Mouse (Mus musculus): ENCODE measurements around the gene Rraga. TPM values are rescaled to one million over a fixed set of nuclear protein-coding genes. Genes with fewer than 3 reads are reported as not detected.
"Not testable (repeated sequence)": the region's sequence is repeated elsewhere in the genome, so short reads cannot be mapped to it uniquely, and the experiment has no call there.

Rraga gene
- total RNA-seq, 2 experiments from 2014 or later: 8.3 to 19.7 TPM

DNA sequence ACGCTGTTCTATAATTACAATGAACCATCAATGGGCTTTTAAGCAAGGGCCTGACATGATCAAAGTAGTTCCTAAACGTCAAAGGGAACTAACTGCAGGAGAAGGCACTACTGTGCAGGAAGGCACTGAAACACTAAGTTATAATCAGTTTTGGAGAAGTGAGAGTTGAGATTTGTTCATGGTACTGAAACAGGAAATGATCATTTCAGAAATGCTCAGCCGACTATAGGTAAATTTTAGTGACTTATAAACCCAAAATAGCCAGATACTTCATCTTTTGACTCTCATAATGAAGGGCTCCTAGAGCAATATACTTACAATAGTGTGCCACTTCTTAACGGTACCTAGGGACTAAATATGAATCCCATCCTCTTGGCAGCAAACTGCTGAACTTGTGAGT lies 4.6 kb downstream of the Rraga start:
- ATAC-seq (replicated peaks; ENCODE audit: low FRiP score, poor library complexity, severe bottlenecking): no peak

DNA sequence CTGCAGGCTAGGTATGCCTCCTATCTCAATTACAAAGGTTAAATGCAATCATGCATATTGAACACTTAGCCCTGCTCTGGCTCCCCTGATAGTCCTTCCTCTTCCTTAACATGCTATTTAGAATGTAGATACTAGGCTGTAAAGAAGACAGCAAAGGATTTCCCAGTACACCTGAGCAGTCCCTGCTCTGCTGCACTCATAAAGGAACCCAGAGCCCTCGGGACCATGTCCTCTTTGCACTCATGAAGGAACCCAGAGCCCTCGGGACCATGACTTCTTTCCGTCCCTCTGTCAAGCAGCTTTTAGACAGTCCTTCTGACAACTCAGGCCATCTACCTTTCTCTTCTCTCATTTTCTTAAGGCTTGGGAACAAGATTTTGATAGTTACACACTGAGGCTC lies 5.1 kb downstream of the Rraga start:
- ATAC-seq (replicated peaks; ENCODE audit: low FRiP score, poor library complexity, severe bottlenecking): no peak

DNA sequence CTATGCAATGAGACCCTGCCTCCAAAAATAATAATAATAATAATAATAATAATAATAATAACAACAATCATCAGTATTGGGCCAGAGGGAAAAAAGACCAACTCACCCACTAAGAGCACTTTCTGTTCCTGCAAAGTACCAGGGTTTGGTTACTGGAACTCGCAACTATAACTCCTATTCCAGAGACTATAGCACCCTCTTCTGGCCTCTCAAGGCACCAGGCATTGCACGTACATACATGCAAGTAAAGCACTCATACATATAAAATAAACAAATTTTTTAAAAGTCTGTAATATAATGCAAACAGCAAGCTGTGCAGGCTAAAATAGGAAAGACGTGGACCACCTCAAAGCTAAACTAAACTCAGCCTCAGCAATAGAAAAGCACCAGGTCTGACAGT lies 12.8 kb downstream of the Rraga start:
- no peak for ATAC-seq (replicated peaks; ENCODE audit: low FRiP score, poor library complexity, severe bottlenecking)

DNA sequence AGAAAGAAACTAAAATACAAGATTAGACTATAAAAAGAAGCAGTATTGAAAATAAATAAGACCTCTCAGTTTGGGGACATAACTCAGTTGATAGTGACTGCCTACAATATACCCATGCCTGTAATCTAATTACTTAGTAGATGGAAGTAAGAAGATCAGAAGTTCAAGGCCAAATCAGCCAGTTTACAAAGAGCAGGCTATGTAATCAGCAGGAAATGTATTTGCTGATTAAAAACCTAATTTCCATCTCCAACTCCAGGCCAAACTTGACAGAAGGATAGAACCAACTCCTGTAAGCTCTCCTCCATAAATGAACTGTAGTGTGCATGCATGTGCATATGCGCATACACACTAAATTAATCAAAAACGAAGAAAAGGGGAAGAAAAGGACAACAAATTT lies 15.8 kb downstream of the Rraga start:
- ATAC-seq (replicated peaks; ENCODE audit: low FRiP score, poor library complexity, severe bottlenecking): no peak

DNA sequence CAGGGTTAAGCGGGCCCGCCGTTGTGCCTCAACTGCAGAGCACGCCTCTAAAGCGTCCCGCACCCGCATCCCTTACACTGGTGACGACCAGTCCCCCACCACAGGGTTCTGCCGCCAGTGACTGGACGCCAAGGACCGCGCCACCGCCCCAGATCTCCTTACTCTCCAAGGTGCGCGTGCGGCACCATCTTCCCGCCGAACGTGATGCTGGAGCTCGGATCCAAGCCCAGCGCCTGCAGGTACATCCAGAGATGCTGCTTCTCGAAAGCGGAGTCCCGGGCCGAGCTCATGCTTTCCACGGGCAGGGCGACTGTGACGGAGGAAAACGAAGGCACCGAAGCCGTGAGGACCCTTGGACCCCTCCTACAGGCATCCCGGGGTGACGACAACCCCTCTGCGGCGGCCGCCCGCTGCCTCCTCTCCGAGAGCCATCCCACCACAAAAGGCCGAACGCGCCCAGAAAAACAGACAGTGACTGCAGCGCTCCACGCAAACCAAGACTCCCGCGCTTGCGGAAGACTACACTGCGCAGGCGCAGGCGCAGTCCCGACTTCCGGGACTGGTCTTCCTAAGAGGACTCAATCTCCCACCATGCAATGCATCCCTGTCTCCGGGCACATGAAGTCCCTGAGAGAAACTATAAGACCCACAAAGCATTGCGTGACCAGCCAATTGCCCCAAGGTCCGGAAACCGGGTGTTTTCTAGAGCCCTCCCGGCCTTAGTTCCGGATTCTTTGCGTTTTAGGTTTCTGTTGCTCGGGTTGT lies 36.2 kb downstream of the Rraga start, which contains the start of gene Haus6:
Haus6 (minus strand) TSS at position 532 of the 765 bp plus-strand sequence.
- ATAC-seq (replicated peaks; ENCODE audit: low FRiP score, poor library complexity, severe bottlenecking): peak; percentile 98

DNA sequence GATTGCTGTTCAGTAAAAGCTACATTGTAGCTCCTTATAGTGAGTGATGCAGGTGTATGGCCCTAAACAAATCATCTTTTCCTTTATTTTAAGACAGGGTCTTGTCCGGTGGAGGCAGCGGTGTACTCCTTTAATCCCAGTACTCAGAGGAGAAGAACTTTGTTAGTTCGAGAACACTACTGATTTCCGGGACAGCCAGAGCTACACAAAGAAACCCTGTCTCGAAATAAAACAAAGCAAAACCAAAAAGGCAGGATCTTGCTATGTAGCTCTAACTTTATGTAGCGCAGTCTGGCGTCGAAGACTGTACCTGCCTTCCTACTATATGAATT lies 36.8 kb downstream of the Rraga start:
- ATAC-seq (replicated peaks; ENCODE audit: low FRiP score, poor library complexity, severe bottlenecking): peak; percentile 39; the same call in 1 of the 2 replicates

DNA sequence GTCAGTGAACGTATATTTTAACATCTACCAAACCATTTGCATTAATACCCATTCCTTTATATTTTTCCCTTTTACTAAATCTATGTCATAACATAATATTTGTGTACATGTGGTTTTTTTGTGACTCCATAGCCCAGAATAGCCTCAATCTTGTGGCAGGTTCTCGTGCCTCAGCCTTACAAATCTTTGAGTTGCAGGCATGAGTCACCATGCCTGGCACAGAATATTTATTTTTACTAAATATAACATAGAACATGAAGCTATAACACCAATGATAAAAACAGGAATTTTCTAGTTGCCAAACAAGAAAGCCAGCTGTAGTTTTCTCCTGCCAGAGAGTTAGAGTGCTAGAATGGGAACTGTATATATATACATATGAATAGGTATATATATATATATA lies 45.0 kb downstream of the Rraga start:
- ATAC-seq (replicated peaks; ENCODE audit: low FRiP score, poor library complexity, severe bottlenecking): no peak

DNA sequence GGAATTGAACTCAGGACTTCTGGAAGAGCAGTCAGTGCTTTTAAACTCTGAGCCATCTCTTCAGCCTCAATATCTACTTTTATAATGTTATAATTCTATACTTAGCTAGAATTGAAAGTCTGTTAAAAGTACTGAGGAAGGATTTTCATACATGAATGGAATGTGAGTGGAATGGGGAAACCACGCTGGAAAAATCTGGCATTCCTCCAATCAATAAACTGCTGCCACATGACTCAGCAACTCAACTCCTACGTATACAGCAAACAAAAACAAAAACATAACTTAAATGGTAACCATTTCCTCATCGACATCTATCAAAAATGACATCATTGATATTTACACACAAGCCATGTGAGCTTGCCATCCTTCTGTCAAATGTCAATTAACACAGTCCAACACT lies 46.6 kb downstream of the Rraga start:
- no peak for ATAC-seq (replicated peaks; ENCODE audit: low FRiP score, poor library complexity, severe bottlenecking)

DNA sequence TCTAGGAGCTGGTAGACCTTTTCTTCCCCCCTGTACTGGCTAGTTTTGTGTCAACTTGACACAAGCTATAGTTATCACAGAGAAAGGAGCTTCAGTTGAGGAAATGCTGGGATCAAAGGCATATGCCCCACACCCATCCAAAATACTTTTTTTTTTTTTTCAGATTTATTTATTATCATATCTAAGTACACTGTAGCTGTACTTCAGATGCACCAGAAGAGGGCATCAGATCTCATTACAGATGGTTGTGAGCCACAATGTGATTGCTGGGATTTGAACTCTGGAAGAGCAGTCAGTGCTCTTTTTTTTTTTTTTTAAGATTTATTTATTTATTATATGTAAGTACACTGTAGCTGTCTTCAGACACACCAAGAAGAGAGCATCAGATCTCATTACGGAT lies 47.1 kb downstream of the Rraga start:
- ATAC-seq (replicated peaks; ENCODE audit: low FRiP score, poor library complexity, severe bottlenecking): not testable (repeated sequence)

DNA sequence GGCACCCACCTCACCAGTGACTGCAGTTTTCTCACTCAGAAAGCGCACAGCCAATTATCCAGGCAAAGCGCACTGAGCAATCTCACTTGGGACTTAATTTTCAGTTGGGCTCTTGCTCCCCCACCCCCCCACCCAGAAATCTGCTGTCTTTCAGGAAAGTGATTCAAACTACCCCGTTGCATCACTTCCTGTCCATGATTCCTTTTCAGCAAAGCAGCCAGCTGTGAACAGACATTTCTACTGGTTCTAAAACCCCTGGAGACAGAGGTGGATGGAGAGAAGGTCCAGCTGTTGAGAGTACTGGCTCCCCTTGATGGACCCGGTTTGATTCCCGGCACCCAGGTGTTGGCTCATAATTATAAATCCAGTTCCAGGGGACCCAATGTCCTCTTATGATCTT lies 50.0 kb downstream of the Rraga start:
- ATAC-seq (replicated peaks; ENCODE audit: low FRiP score, poor library complexity, severe bottlenecking): no peak

DNA sequence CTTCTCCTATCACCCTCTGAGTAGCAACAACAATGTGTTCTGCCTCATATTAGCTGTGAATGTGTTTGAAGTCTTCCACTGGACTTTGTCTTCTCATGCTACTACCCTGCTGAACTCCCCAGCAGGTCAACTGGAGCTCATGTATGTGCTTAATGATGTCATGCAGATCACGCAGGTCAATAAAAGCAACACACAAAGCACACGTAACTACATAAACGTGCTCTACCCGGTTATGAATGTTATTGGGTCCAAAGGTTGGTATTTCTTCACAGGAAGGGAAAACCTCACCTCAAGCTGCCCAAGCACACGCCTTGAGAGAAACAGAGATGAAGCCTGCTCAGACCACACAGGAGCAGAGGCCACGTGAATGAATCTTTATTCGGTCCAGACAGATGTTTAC lies 51.0 kb downstream of the Rraga start:
- not testable (repeated sequence) for ATAC-seq (replicated peaks; ENCODE audit: low FRiP score, poor library complexity, severe bottlenecking)

Other genes starting within 250 kb of the Rraga start
- gene Saxo1, start 17.3 kb upstream of the Rraga start, total RNA-seq (2015; ENCODE audit: low replicate concordance): not detected in 2 replicates
- gene Saxo1, start 17.3 kb upstream of the Rraga start, total RNA-seq (2017; ENCODE audit: low replicate concordance): not detected in 2 replicates
- 11.5 and 19.3 TPM in 2 replicates for gene Haus6, start 36.4 kb downstream of the Rraga start, total RNA-seq (2015; ENCODE audit: low replicate concordance)
- 16.9 and 27.2 TPM in 2 replicates for gene Haus6, start 36.4 kb downstream of the Rraga start, total RNA-seq (2017; ENCODE audit: low replicate concordance)
- 16.3 and 24.1 TPM in 2 replicates for gene Plin2, start 94.4 kb downstream of the Rraga start, total RNA-seq (2015; ENCODE audit: low replicate concordance)
- 18.5 and 30.5 TPM in 2 replicates for gene Plin2, start 94.4 kb downstream of the Rraga start, total RNA-seq (2017; ENCODE audit: low replicate concordance)
- gene Dennd4c, start 172.9 kb downstream of the Rraga start, total RNA-seq (2015; ENCODE audit: low replicate concordance): 9.2 and 12.3 TPM in 2 replicates
- 10.5 and 11.8 TPM in 2 replicates for gene Dennd4c, start 172.9 kb downstream of the Rraga start, total RNA-seq (2017; ENCODE audit: low replicate concordance)

Data from erythroid progenitor cell, adult 5-6 weeks (primary cell).